Mouse (Mus musculus) liver, postnatal 0 days (tissue): Measurements from ENCODE around the gene AI837181.
"Not testable (repeated sequence)": the region's sequence is repeated elsewhere in the genome, so short reads cannot be mapped to it uniquely, and the experiment has no call there.

Source experiments
- CTCF ChIP-seq: sonication (generic); IDR thresholded peaks from 2 replicates; pipeline ENCODE4 v1.5.1; 2016; ENCODE audit warnings: antibody characterized with exemption, low read depth
- EP300 ChIP-seq: IDR thresholded peaks from 2 replicates; pipeline ENCODE4 v1.6.1; 2016; ENCODE audit warnings: antibody characterized with exemption, low read depth, mild to moderate bottlenecking

GRCm38 (mm10) chr19:5406531-5407126, 18.3 kb upstream of the AI837181 start:
- TF ChIP-seq CTCF: peak; percentile 35
- TF ChIP-seq EP300: not testable (repeated sequence)
